Mouse (Mus musculus): ENCODE data around the gene Hmmr.

Hmmr gene

DNA sequence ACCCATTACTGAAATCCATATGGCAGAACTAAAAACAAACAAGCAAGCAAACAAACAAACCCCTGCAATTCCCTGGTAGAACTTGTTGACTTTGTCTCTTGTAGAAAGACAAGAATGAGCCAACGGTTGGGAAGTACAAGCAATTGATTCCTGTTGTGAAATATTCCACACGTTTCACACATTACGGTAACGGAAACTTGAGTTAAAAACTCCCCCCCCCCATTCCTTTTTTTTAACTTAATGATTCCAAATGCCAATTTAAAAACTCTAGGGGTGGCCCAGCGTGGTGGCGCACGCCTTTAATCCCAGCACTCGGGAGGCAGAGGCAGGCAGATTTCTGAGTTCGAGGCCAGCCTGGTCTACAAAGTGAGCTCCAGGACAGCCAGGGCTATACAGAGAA is 38.1 kb downstream of the Hmmr start, which contains the start of gene Mat2b:
TSS of gene Mat2b (minus strand) at position 101 of the 400 bp plus-strand sequence.
- DNase-seq (ENCODE audit: low spot score in 2 of 2) = no peak

DNA sequence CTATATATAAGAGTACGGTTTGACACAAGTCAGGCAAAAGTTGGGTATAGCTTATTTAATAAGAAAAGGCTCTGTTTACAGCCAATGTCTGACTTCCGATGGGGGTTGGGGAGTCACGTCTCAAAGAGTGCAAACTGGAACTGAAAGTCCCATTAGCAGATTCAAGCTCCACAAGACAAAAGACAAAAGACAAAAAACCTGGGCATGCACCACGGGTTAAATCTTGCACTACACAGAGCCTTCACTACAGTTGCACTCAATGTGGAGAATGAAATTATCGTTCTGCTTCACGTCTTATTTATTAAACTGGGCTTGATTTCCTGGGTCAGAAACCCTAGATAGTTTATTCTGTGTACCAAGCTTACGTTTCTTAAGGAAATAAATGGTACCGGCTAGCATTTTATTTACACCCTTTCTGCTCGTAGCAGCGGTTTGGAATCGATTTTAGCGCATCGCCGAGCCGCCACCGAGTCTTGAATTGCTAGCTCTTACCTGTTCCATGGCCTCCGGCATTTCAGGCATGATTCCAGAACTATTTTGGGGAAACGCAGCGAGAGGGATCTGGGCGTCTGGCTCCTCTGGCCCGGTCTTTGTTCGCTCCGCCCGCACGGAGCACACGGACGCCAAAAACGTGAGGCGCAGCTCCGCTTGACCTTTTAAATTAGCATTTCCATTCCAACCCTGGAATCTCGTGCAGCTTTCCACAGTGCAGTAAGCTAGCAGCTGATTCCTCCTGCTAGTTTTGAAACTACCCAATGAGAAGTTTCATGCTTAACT is 38.7 kb downstream of the Hmmr start:
- peak; percentile 53 to 61 for DNase-seq (ENCODE audit: low spot score in 2 of 2)

DNA sequence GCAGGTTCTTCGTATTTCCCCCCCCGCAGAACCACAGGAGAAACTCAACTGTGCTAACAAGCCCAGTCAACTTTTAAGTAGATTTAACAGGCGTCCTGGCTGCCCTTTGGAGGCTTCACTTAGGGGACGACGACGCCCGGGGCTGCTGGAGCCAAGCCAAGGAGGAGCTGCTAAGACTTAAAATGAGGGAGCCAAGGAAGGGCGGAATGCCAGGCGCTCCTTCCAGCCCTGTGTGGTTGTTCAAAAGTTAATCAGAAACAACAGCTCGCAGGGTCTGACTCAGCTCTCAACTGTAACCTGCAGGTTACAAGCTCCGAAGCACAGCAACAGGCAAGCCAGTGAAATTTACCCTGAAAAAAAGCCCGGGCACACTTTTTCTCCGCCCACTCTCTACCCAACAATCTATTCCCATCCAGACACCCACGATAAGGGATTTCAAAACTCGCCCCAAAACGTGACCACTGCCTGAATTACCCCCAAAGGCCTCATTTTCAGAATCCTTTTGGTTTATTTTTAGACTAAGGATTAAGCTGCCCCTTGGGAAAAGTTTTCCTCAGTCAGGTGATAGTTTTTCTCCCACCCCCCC is 39.8 kb downstream of the Hmmr start:
- DNase-seq (ENCODE audit: low spot score in 2 of 2) = peak; percentile 51 to 61

DNA sequence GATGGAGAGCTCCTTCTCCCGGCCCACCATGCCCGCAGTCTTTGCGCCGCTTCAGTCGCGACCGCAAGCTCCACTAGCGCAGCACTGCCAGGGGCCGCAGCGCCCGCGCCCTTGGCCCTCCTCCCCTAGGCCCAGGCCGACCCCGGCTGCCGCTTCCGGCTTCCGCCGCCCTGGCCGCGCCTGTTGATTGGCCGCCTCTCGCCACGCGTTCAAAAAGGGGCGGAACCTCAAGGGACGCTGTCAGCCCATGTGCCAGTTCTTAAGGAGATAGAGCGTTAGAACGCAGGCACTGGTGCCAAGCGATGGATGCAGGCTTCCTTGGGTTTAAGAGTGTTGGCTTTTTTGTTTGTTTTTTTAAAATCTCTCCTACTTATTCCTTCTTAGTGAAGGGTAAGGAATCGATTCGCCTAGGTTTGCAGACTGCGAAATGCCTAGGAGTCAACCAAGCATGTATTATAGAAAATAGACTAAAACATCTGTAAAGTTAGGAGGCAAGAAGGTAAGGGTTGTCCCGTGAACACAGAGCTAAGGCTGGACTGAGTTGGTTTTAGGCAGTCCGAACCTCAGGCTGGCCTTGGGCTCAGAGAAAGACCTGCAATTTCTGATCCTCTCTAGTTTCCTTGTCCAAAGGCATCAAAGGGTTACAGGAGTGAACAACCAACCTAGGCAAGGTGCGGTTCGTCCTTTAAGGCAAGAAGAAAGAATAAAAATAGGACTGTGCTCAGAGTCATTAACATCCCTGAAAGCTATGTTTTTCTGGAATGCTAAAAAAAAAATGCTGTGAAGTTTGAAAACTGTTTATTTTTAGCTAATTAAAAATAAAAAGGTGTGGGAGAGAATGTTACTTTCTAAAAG is 40.5 kb downstream of the Hmmr start:
- peak; percentile 94 for DNase-seq (ENCODE audit: low spot score in 2 of 2)

DNA sequence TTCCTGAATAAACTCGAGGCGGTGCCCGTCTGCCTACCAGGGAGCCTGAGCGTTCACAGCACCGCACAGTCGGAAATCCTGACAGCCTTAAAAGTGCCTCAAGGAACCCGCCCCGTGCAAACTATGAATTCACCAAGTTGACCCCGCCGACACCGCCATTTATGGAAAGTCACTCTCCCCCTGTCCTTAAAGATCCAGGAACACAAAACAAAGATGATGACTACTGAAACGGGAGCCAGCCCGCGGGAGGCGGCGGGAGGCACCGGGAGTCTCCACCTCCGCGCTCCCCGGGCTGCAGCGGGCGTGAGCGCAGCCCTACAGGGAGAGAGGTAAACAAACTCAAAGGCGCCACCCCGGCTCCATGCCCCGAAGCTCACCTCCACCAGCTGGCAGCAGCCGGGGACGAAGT is 41.1 kb downstream of the Hmmr start:
- DNase-seq (ENCODE audit: low spot score in 2 of 2) = peak in 1 of 2 experiments; percentile 55

DNA sequence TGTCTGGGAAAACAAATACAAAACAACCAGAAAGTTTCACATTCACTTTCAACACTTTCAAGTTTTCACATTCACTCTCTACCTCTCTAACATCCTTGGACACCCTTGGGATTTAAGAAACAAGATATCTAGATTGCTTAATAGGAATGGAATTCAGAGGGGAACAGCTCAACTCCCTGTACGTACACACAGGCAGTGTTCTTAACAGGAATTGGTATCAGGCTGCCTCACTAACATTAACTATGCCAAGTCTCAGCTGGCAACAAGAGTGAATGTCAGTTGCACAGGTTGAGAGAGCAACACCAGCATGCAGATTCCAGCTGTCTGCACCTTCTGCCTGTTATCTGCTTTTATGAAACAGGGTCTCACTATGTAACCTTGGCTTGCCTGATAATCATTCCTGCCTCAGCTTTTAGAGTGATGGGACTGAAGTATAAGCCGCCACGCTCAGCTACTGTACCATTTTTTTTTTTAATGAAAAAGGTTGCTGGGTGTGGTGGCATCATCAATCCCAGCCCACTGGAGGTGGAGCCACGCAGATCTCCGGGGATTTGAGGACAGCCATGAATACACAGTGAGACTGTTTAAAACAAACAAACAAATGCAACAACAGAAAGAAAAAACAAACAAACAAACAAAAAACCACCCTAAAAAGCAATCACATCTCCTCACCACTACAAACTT is 42.6 kb downstream of the Hmmr start:
- DNase-seq (ENCODE audit: low spot score in 2 of 2) = no peak

DNA sequence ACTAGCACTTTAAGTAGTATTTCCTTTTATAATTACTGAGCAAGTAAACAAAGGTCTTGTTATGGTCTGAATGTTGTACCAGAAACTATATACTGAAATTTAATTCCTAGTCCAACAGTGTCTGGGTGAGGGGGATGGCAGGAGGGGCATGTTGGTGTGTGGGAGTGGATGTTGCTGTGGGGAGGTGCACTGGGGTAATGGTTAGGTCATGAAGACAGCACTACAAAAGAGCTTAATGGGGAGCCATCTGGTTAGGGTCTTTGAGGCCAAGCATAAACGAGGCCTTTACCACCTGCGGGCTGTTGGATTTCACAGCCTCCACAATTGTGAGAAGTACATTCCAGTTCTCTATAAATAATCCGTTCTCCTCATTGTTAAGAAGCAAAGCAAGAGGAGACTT is 49.9 kb downstream of the Hmmr start:
- no peak for DNase-seq (ENCODE audit: low spot score in 2 of 2)

DNA sequence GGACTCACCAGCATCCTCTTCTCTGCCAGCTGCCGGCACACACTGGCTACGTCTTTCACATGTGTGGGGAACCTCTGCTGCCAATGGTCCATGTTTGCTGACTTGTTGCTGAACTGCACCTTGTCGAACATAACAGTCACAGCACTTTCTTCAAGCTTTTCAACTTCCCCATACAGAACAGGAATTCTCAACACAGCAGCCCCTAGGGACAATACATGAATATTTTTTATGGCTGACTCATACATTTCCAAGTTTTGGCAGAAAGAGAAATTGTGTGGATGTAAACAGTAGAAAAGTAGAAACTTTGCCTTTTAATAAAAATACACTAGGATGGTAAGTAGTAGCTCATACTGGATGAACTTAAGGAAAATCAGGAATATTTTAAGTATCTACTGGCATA is 50.8 kb downstream of the Hmmr start:
- no peak for DNase-seq (ENCODE audit: low spot score in 2 of 2)

DNA sequence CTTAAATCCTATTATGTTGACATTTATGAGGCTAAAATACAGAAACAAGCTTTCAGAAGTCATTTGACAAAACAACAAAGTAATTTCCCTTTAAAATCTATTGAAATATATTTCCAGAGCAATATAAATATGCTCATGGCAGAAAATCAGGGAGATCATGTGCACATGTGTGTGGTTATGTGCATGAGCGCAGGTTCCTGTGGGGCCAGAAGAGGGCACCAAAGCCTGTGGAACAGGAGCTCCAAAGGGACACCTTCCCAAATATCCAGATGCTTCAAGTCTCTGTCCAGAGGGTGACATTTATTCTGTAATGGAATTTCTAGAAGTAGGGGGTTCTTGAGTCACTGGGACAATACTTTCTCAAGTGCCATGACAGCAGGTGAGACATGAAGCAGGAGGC is 56.1 kb downstream of the Hmmr start:
- DNase-seq (ENCODE audit: low spot score in 2 of 2) = no peak

DNA sequence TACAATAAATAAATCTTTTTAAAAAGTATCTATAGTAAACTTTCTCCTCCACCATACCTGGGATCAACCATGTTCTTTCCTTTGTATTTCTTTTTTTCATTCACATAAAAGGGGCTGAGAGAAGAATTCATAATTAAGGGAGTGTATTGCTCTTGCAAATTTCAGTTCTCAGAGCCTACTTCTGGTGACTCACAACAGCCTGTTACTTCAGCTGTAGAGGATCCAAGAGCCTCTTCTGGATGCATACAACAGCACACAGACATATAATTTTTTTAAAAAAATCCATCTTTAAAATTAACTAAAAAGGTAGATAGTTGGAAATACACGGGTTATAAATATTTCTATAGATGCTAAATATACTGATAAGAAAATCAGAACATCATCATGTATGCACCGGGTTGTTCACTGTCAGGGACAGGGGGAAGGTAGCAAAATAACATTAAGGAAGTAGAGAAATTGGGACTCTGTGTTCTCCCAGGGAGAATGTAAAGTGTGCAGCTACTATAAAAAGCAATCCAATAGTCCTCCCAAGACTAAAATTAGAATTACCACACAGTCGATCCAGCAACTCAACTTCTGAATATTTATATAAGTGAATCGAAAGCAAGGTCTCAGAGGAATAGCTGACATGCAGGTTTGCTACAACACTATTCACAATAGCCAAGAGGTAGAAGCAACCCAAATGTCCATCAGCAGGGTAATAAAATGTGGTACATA is 58.0 kb downstream of the Hmmr start:
- DNase-seq (ENCODE audit: low spot score in 2 of 2) = no peak

Measured in right cerebral cortex, adult 2 months (tissue).